Mouse (Mus musculus): ENCODE measurements at regions not wholly inside any gene's neighbourhood (a gene's known extent, or its start where the extent isn't known, plus 50 kb on each side); places are given as distances from the start of the nearest gene placed in this dataset.

GRCm38 (mm10) chr5:111622481-111622880, 111.2 kb upstream of the Gm26897 start:
- TF ChIP-seq POLR2A (IDR thresholded peaks at IDR 0.05; ENCODE audit: low read depth, low read length) (no peak), CTCF (conservative IDR thresholded peaks at IDR 0.05; ENCODE audit: insufficient read depth, insufficient read length, low read depth, low read length) (no peak)
